Mouse (Mus musculus) stomach, postnatal 0 days (tissue): ENCODE measurements around the gene Nenf. TPM values are rescaled to one million over a fixed set of nuclear protein-coding genes. Genes with fewer than 3 reads are reported as not detected.
A peak's percentile ranks its signal among the peaks of the same experiment; 100 is the strongest.

Experiments
- ATAC-seq: fragments of 200-750 bp; cut with Nextera tagmentation; 2 replicates; pipeline ENCODE4 v1.8.0; 2017; ENCODE audit not compliant: low FRiP score, low TSS enrichment
- DNase-seq: peaks from one replicate; pipeline ENCODE4 v3.0.0-alpha.2; 2016; ENCODE audit warnings: low spot score
- H3K27ac ChIP-seq: fragments of 300-500 bp; sonication (generic); replicated peaks from 2 replicates; pipeline ENCODE4 v1.5.1; 2014; ENCODE audit warnings: mild to moderate bottlenecking, control low read depth
- H3K27me3 ChIP-seq: fragments of 300-500 bp; sonication (generic); 2 replicates; pipeline ENCODE4 v1.6.1; 2014; ENCODE audit warnings: low read length; ENCODE audit not compliant: control insufficient read depth, insufficient read depth
- H3K36me3 ChIP-seq: fragments of 300-500 bp; sonication (generic); 2 replicates; pipeline ENCODE4 v1.6.1; 2014; ENCODE audit warnings: low read length, mixed read lengths; ENCODE audit not compliant: control insufficient read depth, insufficient read depth
- H3K4me1 ChIP-seq: fragments of 300-500 bp; sonication (generic); replicated peaks from 2 replicates; pipeline ENCODE4 v1.6.1; 2014; ENCODE audit warnings: antibody characterized with exemption; ENCODE audit not compliant: control insufficient read depth, insufficient read depth
- H3K4me2 ChIP-seq: fragments of 300-500 bp; sonication (generic); replicated peaks from 2 replicates; pipeline ENCODE4 v1.6.1; 2014; ENCODE audit warnings: low read depth, mild to moderate bottlenecking, control low read depth, moderate library complexity
- H3K4me3 ChIP-seq: fragments of 300-500 bp; sonication (generic); 2 replicates; pipeline ENCODE4 v1.5.1; 2014; ENCODE audit warnings: low read depth, low read length, control low read depth
- H3K9ac ChIP-seq: fragments of 300-500 bp; sonication (generic); 2 replicates; pipeline ENCODE4 v1.6.1; 2014; ENCODE audit warnings: mild to moderate bottlenecking, low read length, control low read depth, mixed read lengths
- H3K9me3 ChIP-seq: fragments of 300-500 bp; sonication (generic); 2 replicates; pipeline ENCODE4 v1.6.1; 2016; ENCODE audit warnings: low read length; ENCODE audit not compliant: control insufficient read depth
- CTCF ChIP-seq: IDR thresholded peaks from 2 replicates; pipeline ENCODE4 v1.5.1; 2016; ENCODE audit warnings: antibody characterized with exemption, low read depth, mild to moderate bottlenecking, moderate library complexity
- EP300 ChIP-seq: optimal IDR thresholded peaks from 2 replicates; pipeline ENCODE3; 2016; ENCODE audit warnings: antibody characterized with exemption
- WGBS: fragments of 180-500 bp; shearing (Covaris S2); extraction: QIAGEN DNeasy Blood & Tissue Kit; methylation state at CpG from one replicate; pipeline ENCODE4 v1.1.7; 2014; 5-methylcytosine and 5-hydroxymethylcytosine counted together
- polyA plus RNA-seq: library from polyadenylated mRNA; unstranded; fragments of >200 nt; fragmentation: Nextera tagmentation; extraction: Ambion mirVana; gene quantifications from 2 replicates; pipeline ENCODE4 v1.2.1, GENCODE M21; 2015

Nenf gene
- polyA plus RNA-seq, 1 experiment from 2014 or later: 120 TPM

GRCm38 (mm10) chr1:191313926-191314325 is 4.1 kb downstream of the Nenf start:
- TF ChIP-seq EP300 (no peak), CTCF (no peak)
- H3K27me3 ChIP-seq: no peaks in the 10 kb centered on the region
- no peak overlapping the region for H3K27ac ChIP-seq
- DNase-seq (no peak), ATAC-seq (no peak)
- no peaks in the 10 kb centered on the region for H3K4me1 ChIP-seq
- H3K36me3 ChIP-seq: no peaks in the 10 kb centered on the region
- H3K4me3 ChIP-seq: no peak overlapping the region
- no peak overlapping the region for H3K4me2 ChIP-seq
- WGBS: 65% methylated on average over 4 of the region's 4 CpGs
- H3K9ac ChIP-seq: no peak overlapping the region
- no peaks in the 10 kb centered on the region for H3K9me3 ChIP-seq

GRCm38 (mm10) chr1:191313158-191313557 is 4.8 kb downstream of the Nenf start:
- Histone ChIP-seq H3K4me1 (no peaks in the 10 kb centered on the region), H3K4me3 (peak overlapping the region; percentile 62), H3K9me3 (no peaks in the 10 kb centered on the region), H3K27ac (peak overlapping the region; percentile 80; the same call in 1 of the 2 replicates), H3K36me3 (no peaks in the 10 kb centered on the region), H3K27me3 (no peaks in the 10 kb centered on the region), H3K4me2 (peak overlapping the region; percentile 43), H3K9ac (peak overlapping the region; percentile 69)
- no peak for TF ChIP-seq CTCF
- no peak for TF ChIP-seq EP300
- ATAC-seq: no peak
- DNase-seq: no peak
- WGBS: 63% methylated on average over 6 of the region's 6 CpGs

- no peaks in the 10 kb centered on the region for H3K36me3 ChIP-seq
- H3K4me1 ChIP-seq: no peaks in the 10 kb centered on the region
- peak overlapping the region; percentile 62 for H3K4me3 ChIP-seq
- TF ChIP-seq EP300 (no peak), CTCF (peak; percentile 98)
- peak overlapping the region; percentile 69 for H3K9ac ChIP-seq
- WGBS: 0% methylated on average over 14 of the region's 14 CpGs
- no peaks in the 10 kb centered on the region for H3K9me3 ChIP-seq
- peak overlapping the region; percentile 80 for H3K27ac ChIP-seq
- DNase-seq (peak; percentile 87), ATAC-seq (peak; percentile 96)
- no peaks in the 10 kb centered on the region for H3K27me3 ChIP-seq
- H3K4me2 ChIP-seq: peak overlapping the region; percentile 43
These were observed 5.5 kb downstream of the Nenf start for GRCm38 (mm10) chr1:191312513-191312941.

GRCm38 (mm10) chr1:191311296-191311898 is 6.6 kb downstream of the Nenf start:
- no peak for TF ChIP-seq EP300
- TF ChIP-seq CTCF: no peak
- no peak for ATAC-seq
- WGBS: 72% methylated on average over 4 of the region's 4 CpGs
- Histone ChIP-seq H3K9me3 (no peaks in the 10 kb centered on the region), H3K27me3 (no peaks in the 10 kb centered on the region), H3K27ac (no peak overlapping the region), H3K4me2 (no peak overlapping the region), H3K4me1 (no peaks in the 10 kb centered on the region), H3K36me3 (0 out of 2 replicates have a peak, but pooled peaks cover 2% of the 10 kb centered on the region), H3K9ac (no peak overlapping the region), H3K4me3 (no peak overlapping the region)
- no peak for DNase-seq

- Histone ChIP-seq H3K36me3 (0 out of 2 replicates have a peak, but pooled peaks cover 2% of the 10 kb centered on the region), H3K4me3 (no peak overlapping the region), H3K4me1 (no peaks in the 10 kb centered on the region), H3K9me3 (no peaks in the 10 kb centered on the region), H3K4me2 (no peak overlapping the region), H3K9ac (no peak overlapping the region), H3K27ac (no peak overlapping the region), H3K27me3 (no peaks in the 10 kb centered on the region)
- no peak for DNase-seq
- 83% methylated on average over 9 of the region's 9 CpGs for WGBS
- no peak for ATAC-seq
- TF ChIP-seq CTCF: peak; percentile 63
- TF ChIP-seq EP300: no peak
These were observed 10.1 kb downstream of the Nenf start for GRCm38 (mm10) chr1:191307766-191308455.

GRCm38 (mm10) chr1:191306316-191306715 is 11.7 kb downstream of the Nenf start:
- H3K27me3 ChIP-seq: no peaks in the 10 kb centered on the region
- 0 out of 2 replicates have a peak, but pooled peaks cover 2% of the 10 kb centered on the region for H3K36me3 ChIP-seq
- H3K4me3 ChIP-seq: no peak overlapping the region
- no peak overlapping the region for H3K4me2 ChIP-seq
- ATAC-seq: no peak
- no peaks in the 10 kb centered on the region for H3K9me3 ChIP-seq
- DNase-seq: no peak
- no peak overlapping the region for H3K9ac ChIP-seq
- no peaks in the 10 kb centered on the region for H3K4me1 ChIP-seq
- TF ChIP-seq CTCF (peak; percentile 43), EP300 (no peak)
- WGBS: 85% methylated on average over 9 of the region's 9 CpGs
- H3K27ac ChIP-seq: no peak overlapping the region
